Mouse (Mus musculus): ENCODE measurements around the gene Pdilt.

DNA sequence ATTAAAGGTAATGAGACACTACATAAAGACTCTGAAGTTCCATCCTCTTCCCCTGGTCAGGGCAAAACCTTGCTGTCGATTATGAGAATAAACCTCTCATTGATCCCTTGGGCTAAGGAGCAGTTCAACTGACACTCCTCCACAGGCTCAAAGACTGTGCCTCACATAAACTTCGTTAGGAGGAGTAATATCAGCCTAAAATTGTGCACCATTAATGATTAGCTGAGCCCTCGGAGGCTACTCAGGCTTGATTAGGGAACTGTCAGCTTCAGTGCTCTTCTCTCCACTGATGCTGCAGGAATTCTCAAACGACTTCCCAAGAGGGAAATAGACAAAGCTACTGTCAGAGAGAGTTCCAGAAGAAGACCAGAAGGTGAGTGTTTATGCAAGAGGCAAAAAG lies 38.2 kb upstream of the Pdilt start:
- no peak for TF ChIP-seq MAFK (IDR thresholded peaks at IDR 0.05; ENCODE audit: insufficient read depth, low read depth, low read length)
- no peak for TF ChIP-seq CHD2 (IDR thresholded peaks at IDR 0.05; ENCODE audit: low read depth, low read length)
- no peak for TF ChIP-seq HCFC1 (IDR thresholded peaks at IDR 0.05; ENCODE audit: borderline replicate concordance, insufficient read depth, low read length)
